Mouse (Mus musculus) liver, postnatal 0 days (tissue): ENCODE results near the gene Acox3. TPM values are rescaled to one million over a fixed set of nuclear protein-coding genes. Genes with fewer than 3 reads are reported as not detected.
A peak's percentile ranks its signal among the peaks of the same experiment; 100 is the strongest.

Experiments
- ATAC-seq: fragments of 200-750 bp; cut with Nextera tagmentation; 2 replicates; pipeline ENCODE4 v1.8.0; 2017; ENCODE audit warnings: mild to moderate bottlenecking, moderate library complexity
- DNase-seq: peaks from one replicate; pipeline ENCODE4 v3.0.0-alpha.2; 2016
- H3K27ac ChIP-seq: fragments of 300-500 bp; sonication (generic); 2 replicates; pipeline ENCODE4 v1.5.1; 2014; ENCODE audit warnings: antibody characterized with exemption, moderate library complexity, mild to moderate bottlenecking, low read depth
- H3K27me3 ChIP-seq: fragments of 300-500 bp; sonication (generic); 2 replicates; pipeline ENCODE4 v1.6.1; 2014; ENCODE audit warnings: low read length, control low read depth, mixed read lengths; ENCODE audit not compliant: insufficient read depth
- H3K36me3 ChIP-seq: fragments of 300-500 bp; sonication (generic); replicated peaks from 2 replicates; pipeline ENCODE4 v1.6.1; 2014; ENCODE audit warnings: mild to moderate bottlenecking, control low read depth, low read length, moderate library complexity, mixed read lengths; ENCODE audit not compliant: insufficient read depth
- H3K4me1 ChIP-seq: fragments of 300-500 bp; sonication (generic); 2 replicates; pipeline ENCODE4 v1.6.1; 2014; ENCODE audit warnings: antibody characterized with exemption, mild to moderate bottlenecking, control low read depth; ENCODE audit not compliant: insufficient read depth
- H3K4me2 ChIP-seq: fragments of 300-500 bp; sonication (generic); 2 replicates; pipeline ENCODE4 v1.6.1; 2014; ENCODE audit warnings: low read depth, mild to moderate bottlenecking, low read length, moderate library complexity, mixed read lengths
- H3K4me3 ChIP-seq: fragments of 300-500 bp; sonication (generic); 2 replicates; pipeline ENCODE4 v1.5.1; 2014; ENCODE audit warnings: low read depth, low read length
- H3K9ac ChIP-seq: fragments of 300-500 bp; sonication (generic); replicated peaks from 2 replicates; pipeline ENCODE4 v1.6.1; 2014; ENCODE audit warnings: mild to moderate bottlenecking, moderate library complexity
- H3K9me3 ChIP-seq: fragments of 300-500 bp; sonication (generic); 2 replicates; pipeline ENCODE4 v1.6.1; 2016; ENCODE audit warnings: mild to moderate bottlenecking, control low read depth, low read length, mixed read lengths
- CTCF ChIP-seq: sonication (generic); IDR thresholded peaks from 2 replicates; pipeline ENCODE4 v1.5.1; 2016; ENCODE audit warnings: antibody characterized with exemption, low read depth
- EP300 ChIP-seq: IDR thresholded peaks from 2 replicates; pipeline ENCODE4 v1.6.1; 2016; ENCODE audit warnings: antibody characterized with exemption, low read depth, mild to moderate bottlenecking
- WGBS: fragments of 180-500 bp; shearing (Covaris S2); extraction: QIAGEN DNeasy Blood & Tissue Kit; methylation state at CpG from one replicate; pipeline ENCODE4 v1.1.7; 2014; ENCODE audit not compliant: insufficient replicate concordance; 5-methylcytosine and 5-hydroxymethylcytosine counted together
- polyA plus RNA-seq: library from polyadenylated mRNA; unstranded; fragments of >200 nt; fragmentation: Nextera tagmentation; extraction: Ambion mirVana; gene quantifications from 2 replicates; pipeline ENCODE4 v1.2.1, GENCODE M21; 2015

The Acox3 gene
- polyA plus RNA-seq, 1 experiment from 2014 or later = 4.0 TPM

GRCm38 (mm10) chr5:35574653-35575599 is 7.9 kb upstream of the Acox3 start, which contains the start of gene Trmt44:
TSS of gene Trmt44 (minus strand) at chr5:35575070.
- TF ChIP-seq CTCF (no peak), EP300 (no peak)
- peaks cover 12% of the 10 kb centered on the region for H3K4me1 ChIP-seq
- no peaks in the 10 kb centered on the region for H3K27me3 ChIP-seq
- peak within 1 kb of the TSS; percentile 82 for H3K27ac ChIP-seq
- no peaks in the 10 kb centered on the region for H3K9me3 ChIP-seq
- peak; percentile 92 for DNase-seq
- H3K4me3 ChIP-seq = peak within 1 kb of the TSS; percentile 89
- 3% methylated on average over 56 of the region's 56 CpGs for WGBS
- peaks cover 28% of the 10 kb centered on the region for H3K36me3 ChIP-seq
- peak; percentile 98 for ATAC-seq
- H3K4me2 ChIP-seq = peak within 1 kb of the TSS; percentile 83
- peak within 1 kb of the TSS; percentile 81 for H3K9ac ChIP-seq

- no peak for ATAC-seq
Observed at GRCm38 (mm10) chr5:35576409-35577020, 6.3 kb upstream of the Acox3 start.

GRCm38 (mm10) chr5:35578411-35578810 is 4.4 kb upstream of the Acox3 start:
- no peak for DNase-seq
- WGBS = 71% methylated on average over 2 of the region's 2 CpGs
- Histone ChIP-seq H3K4me3 (no peak overlapping the region), H3K9me3 (no peaks in the 10 kb centered on the region), H3K9ac (no peak overlapping the region), H3K27me3 (no peaks in the 10 kb centered on the region), H3K4me2 (no peak overlapping the region), H3K4me1 (peaks cover 18% of the 10 kb centered on the region), H3K36me3 (no peaks in the 10 kb centered on the region), H3K27ac (no peak overlapping the region)
- TF ChIP-seq CTCF = no peak
- TF ChIP-seq EP300 = no peak
- no peak for ATAC-seq

More at GRCm38 (mm10) chr5:35576409-35577020, 6.3 kb upstream of the Acox3 start:
- Histone ChIP-seq H3K27me3 (no peaks in the 10 kb centered on the region), H3K4me1 (peaks cover 12% of the 10 kb centered on the region), H3K9ac (no peak overlapping the region), H3K27ac (no peak overlapping the region), H3K9me3 (no peaks in the 10 kb centered on the region), H3K4me2 (no peak overlapping the region), H3K4me3 (no peak overlapping the region), H3K36me3 (peaks cover 14% of the 10 kb centered on the region; the same call in 1 of the 2 replicates)
- TF ChIP-seq EP300 = no peak
- TF ChIP-seq CTCF = no peak
- no peak for DNase-seq
- WGBS = 87% methylated on average over 10 of the region's 10 CpGs

DNA sequence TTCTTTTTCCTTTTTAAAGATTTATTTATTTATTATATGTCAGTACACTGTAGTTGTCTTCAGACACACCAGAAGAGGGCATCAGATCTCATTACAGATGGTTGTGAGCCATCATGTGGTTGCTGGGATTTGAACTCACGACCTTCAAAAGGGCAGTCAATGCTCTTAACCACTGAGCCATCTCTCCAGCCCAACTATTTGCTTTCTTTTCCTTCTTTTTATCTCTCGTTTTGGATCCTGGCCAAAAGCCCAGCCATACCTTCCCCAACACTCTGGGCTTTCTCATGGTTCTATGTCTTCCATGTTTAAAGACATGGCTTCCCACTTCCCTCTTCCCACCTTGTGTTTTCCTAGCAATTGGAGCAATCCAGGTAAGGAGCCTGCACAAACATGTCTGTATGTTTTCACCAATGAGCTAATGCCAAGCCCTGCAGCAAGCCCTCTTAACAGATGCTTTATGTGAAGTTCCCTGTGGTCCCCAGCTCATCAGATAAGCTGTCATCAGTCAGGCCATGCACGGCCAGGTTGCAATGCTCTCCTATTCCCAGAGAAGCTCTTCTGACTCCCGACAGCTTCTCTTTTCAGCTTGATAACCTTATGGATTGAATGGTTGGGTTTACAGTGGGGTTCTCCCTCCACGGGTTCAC is 3.5 kb upstream of the Acox3 start:
- H3K4me1 ChIP-seq = peaks cover 15% of the 10 kb centered on the region
- H3K36me3 ChIP-seq = no peaks in the 10 kb centered on the region
- H3K27me3 ChIP-seq = no peaks in the 10 kb centered on the region
- H3K9me3 ChIP-seq = no peaks in the 10 kb centered on the region
- no peak overlapping the region for H3K4me2 ChIP-seq
- WGBS = 41% methylated on average over 5 of the region's 5 CpGs
- TF ChIP-seq EP300 = no peak
- TF ChIP-seq CTCF = no peak
- H3K9ac ChIP-seq = no peak overlapping the region
- no peak overlapping the region for H3K27ac ChIP-seq
- no peak overlapping the region for H3K4me3 ChIP-seq
- DNase-seq = no peak
- ATAC-seq = no peak

- ATAC-seq (no peak), DNase-seq (no peak)
- Histone ChIP-seq H3K4me1 (peaks cover 13% of the 10 kb centered on the region), H3K9me3 (no peaks in the 10 kb centered on the region), H3K27me3 (no peaks in the 10 kb centered on the region), H3K9ac (no peak overlapping the region), H3K36me3 (0 out of 2 replicates have a peak, but pooled peaks cover 6% of the 10 kb centered on the region), H3K27ac (no peak overlapping the region), H3K4me2 (no peak overlapping the region), H3K4me3 (no peak overlapping the region)
- TF ChIP-seq EP300 (no peak), CTCF (no peak)
- 43% methylated on average over 3 of the region's 3 CpGs for WGBS
Observed at GRCm38 (mm10) chr5:35580156-35580922, 2.5 kb upstream of the Acox3 start.
